Mouse (Mus musculus) cerebellum, adult 8-10 months (tissue): ENCODE data around the gene Kctd21.

Source experiments
- DNase-seq: peaks from one replicate; pipeline ENCODE4 v3.0.0; 2022

Gene Kctd21

DNA sequence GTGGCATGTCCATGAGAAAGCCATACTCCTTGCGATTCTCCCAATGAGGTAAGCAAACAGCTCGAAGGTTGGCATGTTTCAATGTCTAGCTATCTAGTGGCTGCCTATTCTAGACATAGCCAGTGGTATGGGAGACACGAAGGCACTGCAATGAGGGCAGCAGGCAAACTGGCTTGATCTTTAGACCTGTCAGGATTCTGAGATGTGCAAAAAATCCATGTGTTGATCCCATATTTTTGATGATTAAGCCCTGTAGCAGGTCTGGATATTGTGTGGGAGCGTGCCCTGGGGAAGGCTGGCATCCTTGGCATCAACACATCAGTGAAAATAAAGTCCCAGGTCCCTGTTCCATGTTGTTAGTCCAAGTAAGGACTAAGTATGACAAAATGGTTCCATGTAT, 56.4 kb downstream of the Kctd21 start:
- DNase-seq: no peak

DNA sequence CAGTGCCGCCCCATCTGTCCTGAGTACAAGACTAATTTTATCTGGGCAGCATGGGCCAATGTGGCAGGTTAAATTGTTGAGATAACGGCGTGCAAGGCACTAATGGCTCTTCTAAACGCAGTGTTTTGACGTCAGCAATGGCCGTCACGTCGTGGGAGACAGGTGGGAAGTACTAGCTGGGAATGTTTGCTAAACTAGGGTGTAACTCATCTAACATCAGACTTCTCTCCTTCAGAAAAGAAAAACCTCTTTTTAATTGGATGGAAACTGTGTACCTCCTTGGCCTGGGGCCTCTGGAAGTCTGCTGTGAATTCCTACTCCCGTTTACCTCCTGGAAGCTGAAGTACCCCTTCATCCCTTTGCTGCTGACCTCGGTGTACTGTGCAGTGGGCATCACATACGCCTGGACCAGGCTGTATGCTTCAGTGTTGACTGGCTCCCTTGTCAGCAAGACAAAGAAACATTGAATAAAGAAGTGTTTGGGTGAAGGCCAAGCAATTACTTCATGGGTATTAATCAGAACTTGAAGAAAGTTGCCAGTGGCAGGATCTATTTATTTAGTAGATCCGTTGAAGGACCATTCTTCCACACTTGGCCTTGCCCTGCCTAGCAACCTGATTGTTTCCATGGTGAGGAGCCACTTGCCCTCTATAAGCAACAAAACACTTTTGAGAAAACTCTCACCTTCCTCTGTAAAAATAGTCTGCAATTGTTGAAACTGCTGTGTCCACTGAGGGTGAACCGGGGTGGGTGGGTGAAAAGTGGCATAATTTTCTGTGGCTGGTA, 59.4 kb downstream of the Kctd21 start:
- no peak for DNase-seq

DNA sequence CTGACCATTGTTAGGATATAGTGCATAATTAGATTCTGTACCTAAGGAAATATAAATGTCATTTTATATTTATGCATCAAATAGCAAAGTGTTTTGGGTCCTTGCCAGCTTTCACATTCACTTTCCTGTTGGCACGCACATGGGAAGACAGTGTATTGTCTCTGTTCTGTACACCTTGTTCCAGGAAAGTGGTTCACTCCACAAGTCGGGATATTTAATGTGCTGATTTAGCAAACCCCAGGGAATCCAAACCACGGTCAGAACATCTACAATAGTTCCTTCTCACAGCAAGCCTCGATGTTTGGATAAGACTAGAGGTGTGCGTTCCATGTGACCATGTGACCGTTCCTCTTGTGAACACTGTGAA, 59.9 kb downstream of the Kctd21 start:
- no peak for DNase-seq

DNA sequence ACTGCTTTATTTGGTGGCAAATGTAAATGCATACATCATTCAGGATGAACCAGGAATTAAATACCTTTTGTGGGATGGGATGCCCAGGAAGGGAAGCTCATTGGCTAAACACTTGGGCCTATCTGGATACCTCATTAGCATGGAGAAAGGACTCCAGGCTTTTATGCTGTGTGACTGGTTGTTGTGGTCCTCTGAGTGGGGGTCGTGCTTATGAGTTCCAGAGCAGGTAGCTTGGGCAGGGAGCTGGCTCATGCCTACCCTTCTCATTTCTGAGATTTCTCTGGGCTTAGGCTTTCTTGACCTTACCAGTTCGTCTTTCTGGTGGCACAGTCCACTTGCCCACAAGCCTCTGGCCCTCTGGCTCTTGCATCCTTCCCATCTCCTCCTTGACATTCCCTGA, 62.2 kb downstream of the Kctd21 start:
- DNase-seq: no peak

DNA sequence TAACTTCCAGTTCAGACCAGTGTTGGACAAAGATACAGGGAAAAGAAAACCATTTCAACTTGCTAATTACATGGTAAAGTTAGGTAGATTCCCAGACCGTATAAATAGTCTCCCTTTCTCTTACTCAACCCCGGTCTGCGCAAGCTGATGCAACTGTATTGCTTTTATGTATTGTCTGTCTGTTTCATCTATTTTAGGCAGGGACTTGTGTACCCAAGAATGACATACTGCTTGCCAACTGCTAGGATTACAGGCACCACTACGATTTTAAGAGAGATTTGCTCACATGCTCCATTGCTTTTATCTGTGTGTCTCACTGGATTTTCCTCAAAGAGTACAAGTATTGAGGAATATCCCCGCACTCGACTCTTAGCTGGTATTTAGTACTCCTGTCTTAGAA, 66.8 kb downstream of the Kctd21 start:
- no peak for DNase-seq
